Mouse (Mus musculus) 416B (cell line): ENCODE results near the gene Col3a1.

ENCODE experiments used
- DNase-seq: peaks from one replicate; pipeline ENCODE4 v3.0.0; 2011; ENCODE audit warnings: low read depth

Gene Col3a1

DNA sequence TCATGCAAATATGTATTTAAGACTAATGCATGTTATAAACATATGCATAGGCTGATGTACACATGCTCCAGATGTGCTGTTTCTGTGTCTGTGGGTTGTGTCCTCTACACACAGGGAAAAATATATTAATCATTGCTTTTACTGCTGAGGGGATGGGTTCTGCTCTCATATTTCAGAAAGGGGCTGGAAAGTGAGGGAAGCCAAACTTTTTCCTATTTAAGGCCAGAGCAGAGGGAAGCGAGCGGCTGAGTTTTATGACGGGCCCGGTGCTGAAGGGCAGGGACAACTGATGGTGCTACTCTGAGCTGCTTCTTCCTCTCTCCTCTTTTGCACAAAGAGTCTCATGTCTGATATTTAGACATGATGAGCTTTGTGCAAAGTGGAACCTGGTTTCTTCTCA lies at the start of gene Col3a1:
TSS of gene Col3a1 (plus strand) at position 151 of the 400 bp plus-strand sequence.
- no peak for DNase-seq

GRCm38 (mm10) chr1:45269421-45269820 lies 41.9 kb upstream of the Col3a1 start:
- DNase-seq, result no peak

- DNase-seq, result no peak
These were observed 35.3 kb upstream of the Col3a1 start for GRCm38 (mm10) chr1:45276006-45276539.

DNA sequence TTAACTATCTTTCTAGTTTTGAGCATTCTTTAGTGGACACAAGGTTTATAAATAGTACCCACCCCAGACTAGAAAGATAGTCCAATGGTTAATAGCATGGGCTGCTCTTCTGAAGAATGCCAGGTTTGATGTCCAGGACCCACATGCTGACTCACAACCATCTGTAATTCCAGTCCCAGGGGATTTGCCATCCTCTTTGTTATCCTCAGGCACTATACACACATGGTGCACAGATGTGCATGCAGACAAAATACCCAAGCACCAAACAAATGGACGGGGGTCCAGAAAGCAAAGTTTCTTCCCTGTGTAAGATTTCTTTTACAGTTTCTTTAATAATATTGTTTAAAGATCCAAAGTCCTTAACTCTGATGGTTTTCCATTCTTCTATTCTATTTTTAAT lies 23.4 kb upstream of the Col3a1 start:
- DNase-seq, result no peak

- DNase-seq, result no peak
These were observed 21.3 kb upstream of the Col3a1 start for GRCm38 (mm10) chr1:45290037-45290436.

DNA sequence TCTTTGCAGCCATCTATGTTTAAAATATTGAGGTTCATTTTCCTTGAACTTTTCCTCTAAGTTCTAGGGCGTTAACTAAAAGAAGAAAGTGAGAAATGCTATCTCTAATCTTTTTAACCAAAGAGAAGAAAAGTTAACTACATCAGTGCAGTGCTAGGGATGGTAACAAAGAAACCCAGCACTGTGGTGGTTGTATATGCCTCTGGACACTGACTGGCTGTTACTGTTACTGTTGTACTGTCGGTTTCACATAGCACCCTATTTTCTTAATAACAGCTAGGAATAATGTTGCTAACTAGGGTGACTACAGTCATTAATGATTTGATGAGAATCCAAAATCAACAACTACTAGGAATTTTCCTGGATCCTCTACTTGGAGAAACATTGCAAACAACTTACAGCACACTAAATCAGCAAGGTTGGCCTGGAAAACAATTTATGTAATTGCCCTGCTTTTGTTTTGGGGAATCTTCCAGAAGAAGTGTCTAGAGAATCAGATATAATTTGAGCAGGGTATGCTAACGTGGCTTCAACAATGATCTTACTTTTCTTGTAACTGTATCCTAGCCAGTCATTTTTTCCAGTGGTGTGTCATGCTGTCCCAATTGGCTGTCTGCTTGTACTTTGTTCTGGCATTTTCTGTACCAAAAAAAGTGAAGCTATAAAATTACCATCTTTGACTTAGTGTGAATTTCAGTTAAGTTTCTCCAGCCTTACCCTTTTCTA lies 11.8 kb upstream of the Col3a1 start:
- DNase-seq, result no peak

- no peak for DNase-seq
These were observed 7.1 kb upstream of the Col3a1 start for GRCm38 (mm10) chr1:45304273-45304672.

DNA sequence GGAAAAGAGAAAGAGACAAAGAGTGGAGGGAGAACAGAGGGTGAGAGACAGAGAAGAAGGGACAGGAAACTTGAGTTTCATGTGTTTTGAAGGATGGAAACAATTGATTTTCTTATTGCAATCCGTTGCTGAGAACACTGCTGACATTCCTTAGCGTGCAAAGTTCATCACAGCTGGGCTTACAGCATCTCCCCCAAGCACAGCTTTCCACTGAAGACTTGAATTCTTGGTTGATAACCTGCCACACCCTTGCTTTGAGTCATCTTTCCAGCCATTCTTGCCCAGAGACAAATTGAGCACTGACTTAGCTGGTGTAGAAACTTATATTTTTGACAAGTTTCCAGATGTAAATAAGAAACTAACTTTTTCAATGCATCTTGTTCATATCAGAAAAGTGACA lies 2.3 kb upstream of the Col3a1 start:
- no peak for DNase-seq

DNA sequence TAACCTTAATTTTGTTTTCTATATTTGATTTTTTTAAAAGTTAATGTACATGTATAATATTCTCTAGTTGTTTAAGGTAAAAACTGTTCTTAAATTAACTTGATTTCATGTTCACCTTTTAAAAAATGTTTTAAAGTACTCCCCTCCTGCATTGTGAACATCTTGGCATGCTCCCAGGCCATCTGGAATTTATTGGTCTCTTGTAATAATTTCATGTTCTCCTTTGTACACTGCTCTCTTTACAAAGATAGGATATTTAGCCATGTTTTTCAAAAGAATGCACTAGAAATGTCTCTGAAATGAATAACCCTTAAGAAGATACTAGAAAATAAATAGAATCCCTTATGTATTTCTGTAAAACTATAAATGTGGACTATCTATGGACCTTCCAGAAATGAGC lies 624 bp downstream of the Col3a1 start:
- DNase-seq, result no peak

GRCm38 (mm10) chr1:45312870-45313269 lies 1.5 kb downstream of the Col3a1 start:
- DNase-seq, result no peak

DNA sequence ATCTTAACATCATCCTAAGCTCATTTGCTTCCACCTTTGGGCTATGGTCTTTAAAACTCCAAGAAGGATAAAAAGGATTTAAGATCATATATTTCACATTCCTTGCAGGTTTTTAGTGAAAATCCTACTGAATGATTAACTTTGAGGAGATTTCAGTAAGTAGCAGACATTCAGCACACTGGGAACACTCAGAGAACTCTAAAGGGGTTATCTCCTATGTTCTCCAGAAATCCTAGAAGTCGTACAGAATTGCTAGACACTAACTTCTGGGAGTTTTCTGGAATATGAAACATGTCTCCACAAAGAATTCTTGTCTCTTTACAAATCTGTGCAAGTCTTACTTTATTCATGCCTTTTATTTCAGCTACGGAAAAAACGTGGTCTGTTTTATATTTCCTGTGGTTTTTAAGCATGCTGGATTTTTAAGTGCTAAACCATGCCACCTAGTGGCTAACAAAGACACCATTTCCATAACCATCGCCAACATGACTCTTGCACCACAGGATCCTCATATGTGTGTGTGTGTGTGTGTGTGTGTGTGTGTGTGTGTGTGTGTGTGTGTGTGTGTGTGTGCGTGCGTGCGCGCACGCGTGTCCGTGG lies 2.5 kb downstream of the Col3a1 start:
- DNase-seq, result peak; percentile 72

DNA sequence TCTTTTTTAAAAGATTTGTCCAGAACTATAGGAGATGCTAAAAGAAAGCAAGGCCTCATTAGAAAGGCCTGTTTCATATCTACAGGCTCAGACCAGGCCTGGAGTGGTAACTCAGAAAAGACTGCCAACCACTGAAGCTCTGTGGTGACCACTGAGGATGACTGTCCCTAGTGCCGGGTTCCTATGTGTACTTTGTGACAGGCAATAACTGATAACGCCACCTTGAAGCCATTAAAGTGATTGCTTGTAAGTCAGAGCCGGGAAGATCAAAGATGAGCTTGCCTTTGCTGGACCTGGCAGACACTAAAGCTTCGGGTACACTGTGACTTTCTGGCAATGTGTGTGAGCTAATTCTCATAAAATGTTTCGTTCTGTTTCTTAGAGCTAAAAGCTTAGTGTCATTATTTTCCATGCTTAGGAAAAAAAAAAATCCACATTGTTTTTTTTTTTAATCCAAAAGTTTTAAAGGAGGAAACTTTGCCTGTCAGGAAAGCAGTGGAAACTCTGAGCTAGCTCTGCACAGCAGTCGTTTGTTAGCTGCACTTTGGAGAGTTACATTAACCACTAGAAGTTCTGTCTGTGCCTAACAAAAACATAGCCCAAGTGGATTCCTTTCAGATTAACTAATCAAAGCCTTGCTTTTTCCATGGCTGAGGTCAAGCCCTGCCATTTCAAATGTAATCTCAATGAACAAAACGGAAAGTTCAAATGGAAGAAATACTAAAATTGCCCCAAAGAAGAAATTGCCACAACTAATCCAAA lies 4.6 kb downstream of the Col3a1 start:
- no peak for DNase-seq

DNA sequence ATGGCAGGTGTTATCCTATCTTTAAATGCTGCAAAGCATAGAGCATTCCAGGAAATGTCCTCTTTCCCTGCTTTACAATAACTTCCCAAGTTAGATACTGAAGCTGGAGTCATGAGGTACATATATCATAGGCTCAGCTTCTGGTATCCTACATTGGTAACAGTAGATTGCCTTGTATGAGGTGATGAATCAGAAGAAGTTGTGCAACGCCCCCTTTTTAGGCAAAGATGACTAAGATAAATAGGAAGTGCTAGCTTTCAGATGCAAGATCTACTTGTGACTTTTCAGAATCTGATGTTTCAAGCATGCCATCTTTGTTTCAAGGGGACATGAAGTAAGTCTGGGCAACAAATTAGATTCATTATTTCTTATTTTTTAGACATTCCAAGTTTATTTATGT lies 6.9 kb downstream of the Col3a1 start:
- DNase-seq, result peak; percentile 53

DNA sequence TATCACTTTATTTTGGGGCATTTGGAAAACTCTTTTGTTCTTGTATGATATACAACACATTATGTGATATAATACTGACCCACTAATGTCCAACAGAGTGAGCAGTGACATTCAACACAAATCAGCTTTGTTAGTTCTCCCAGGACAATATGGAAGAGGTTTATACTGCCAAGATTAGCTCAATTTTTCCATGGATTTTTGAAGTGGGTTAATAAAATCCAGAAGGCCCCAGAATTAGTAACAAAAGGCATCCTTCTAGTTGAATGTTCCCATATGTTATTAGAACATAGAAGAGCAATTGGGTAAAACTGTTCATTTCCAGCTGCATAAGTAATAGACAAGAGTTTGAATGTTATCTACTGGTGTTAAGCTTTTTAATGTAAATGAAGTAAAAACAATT lies 9.5 kb downstream of the Col3a1 start:
- DNase-seq, result no peak

GRCm38 (mm10) chr1:45329149-45329548 lies 17.8 kb downstream of the Col3a1 start:
- DNase-seq, result no peak

DNA sequence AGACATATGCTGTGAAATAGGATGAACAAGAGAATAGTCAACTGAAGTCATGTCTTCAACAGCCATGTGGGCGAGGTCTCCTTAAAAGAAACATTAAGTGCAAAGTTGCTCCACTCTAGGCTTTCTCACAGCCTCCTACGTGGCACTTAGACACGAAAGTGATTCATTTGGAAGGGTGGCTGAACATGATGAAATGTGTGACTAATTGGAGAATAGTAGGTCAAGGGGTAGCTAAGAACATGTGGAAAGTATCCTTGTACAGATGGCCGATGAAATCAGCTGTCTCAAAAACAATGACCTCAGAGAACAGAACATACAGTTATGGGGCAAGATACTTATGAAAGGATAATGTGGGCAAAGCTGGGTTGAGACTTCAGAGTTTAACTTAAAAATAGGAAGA lies 44.6 kb downstream of the Col3a1 start:
- DNase-seq, result no peak

- DNase-seq, result no peak
These were observed 46.7 kb downstream of the Col3a1 start for GRCm38 (mm10) chr1:45358020-45358419.

- no peak for DNase-seq
These were observed 47.8 kb downstream of the Col3a1 start for GRCm38 (mm10) chr1:45359147-45359546.

- DNase-seq, result no peak
These were observed 48.3 kb downstream of the Col3a1 start for GRCm38 (mm10) chr1:45359673-45360072.

GRCm38 (mm10) chr1:45363274-45363673 lies 51.9 kb downstream of the Col3a1 start:
- DNase-seq, result no peak

- no peak for DNase-seq
These were observed 54.1 kb downstream of the Col3a1 start for GRCm38 (mm10) chr1:45365427-45365826.

DNA sequence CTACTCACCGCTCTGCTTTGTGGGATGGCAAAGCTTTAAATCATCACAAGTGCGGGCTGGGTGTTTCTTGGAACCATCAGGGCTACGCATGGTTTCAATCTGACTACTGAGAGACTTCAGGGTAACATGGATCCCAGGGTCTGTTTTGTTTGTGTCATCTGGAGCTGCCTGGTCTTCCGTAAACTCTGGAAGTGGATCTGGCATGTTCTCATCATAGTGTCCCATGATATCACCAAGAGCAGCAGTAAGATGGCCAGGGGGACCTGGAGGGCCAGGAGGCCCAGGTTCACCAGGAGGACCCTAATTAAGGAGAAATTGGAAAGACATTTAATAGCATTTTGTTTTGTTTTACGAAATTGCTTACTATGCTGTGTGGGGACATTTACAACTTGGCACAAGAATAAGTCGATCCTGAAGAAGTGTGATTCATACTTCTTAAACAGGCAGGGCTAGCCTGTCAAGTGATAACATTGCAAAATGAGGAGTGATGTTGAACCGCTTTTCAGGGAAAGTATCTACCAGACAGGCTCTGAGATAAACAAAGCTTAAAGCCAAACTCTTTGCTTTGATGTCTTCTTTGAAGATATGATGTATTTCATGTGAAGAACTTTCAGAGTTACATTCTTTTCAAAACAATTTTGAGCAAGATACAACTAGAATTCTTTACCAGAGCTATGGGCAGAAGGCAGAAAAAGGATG lies 68.8 kb downstream of the Col3a1 start:
- DNase-seq, result no peak
